Mouse (Mus musculus): Measurements from ENCODE around the gene Eps15. TPM values are rescaled to one million over a fixed set of nuclear protein-coding genes. Genes with fewer than 3 reads are reported as not detected.

The Eps15 gene
- total RNA-seq, 1 experiment from 2014 or later, result 96.3 TPM

GRCm38 (mm10) chr4:109420138-109420795 lies 140.2 kb downstream of the Eps15 start:
- no peak for ATAC-seq (ENCODE audit: extremely low read depth, insufficient number of reproducible peaks, low FRiP score, poor library complexity, severe bottlenecking)

- ATAC-seq (ENCODE audit: extremely low read depth, insufficient number of reproducible peaks, low FRiP score, poor library complexity, severe bottlenecking), result no peak
Observed at GRCm38 (mm10) chr4:109421608-109422007, 141.5 kb downstream of the Eps15 start.

- ATAC-seq (ENCODE audit: extremely low read depth, insufficient number of reproducible peaks, low FRiP score, poor library complexity, severe bottlenecking), result no peak
Observed at GRCm38 (mm10) chr4:109422436-109422835, 142.4 kb downstream of the Eps15 start.

GRCm38 (mm10) chr4:109423438-109423837 lies 143.4 kb downstream of the Eps15 start:
- ATAC-seq (ENCODE audit: extremely low read depth, insufficient number of reproducible peaks, low FRiP score, poor library complexity, severe bottlenecking), result no peak

- ATAC-seq (ENCODE audit: extremely low read depth, insufficient number of reproducible peaks, low FRiP score, poor library complexity, severe bottlenecking), result no peak
Observed at GRCm38 (mm10) chr4:109427058-109427457, 147.0 kb downstream of the Eps15 start.

- no peak for ATAC-seq (ENCODE audit: extremely low read depth, insufficient number of reproducible peaks, low FRiP score, poor library complexity, severe bottlenecking)
Observed at GRCm38 (mm10) chr4:109430250-109430649, 150.2 kb downstream of the Eps15 start.

GRCm38 (mm10) chr4:109430854-109431253 lies 150.8 kb downstream of the Eps15 start:
- ATAC-seq (ENCODE audit: extremely low read depth, insufficient number of reproducible peaks, low FRiP score, poor library complexity, severe bottlenecking), result peak; percentile 44; the same call in 1 of the 2 replicates

GRCm38 (mm10) chr4:109432668-109433375 lies 152.8 kb downstream of the Eps15 start:
- ATAC-seq (ENCODE audit: extremely low read depth, insufficient number of reproducible peaks, low FRiP score, poor library complexity, severe bottlenecking), result no peak

- ATAC-seq (ENCODE audit: extremely low read depth, insufficient number of reproducible peaks, low FRiP score, poor library complexity, severe bottlenecking), result no peak
Observed at GRCm38 (mm10) chr4:109433641-109434040, 153.6 kb downstream of the Eps15 start.

GRCm38 (mm10) chr4:109434256-109434655 lies 154.2 kb downstream of the Eps15 start:
- ATAC-seq (ENCODE audit: extremely low read depth, insufficient number of reproducible peaks, low FRiP score, poor library complexity, severe bottlenecking), result no peak

Other genes with a start within 250 kb of the Eps15 start
- 328 and 343 TPM in 2 replicates for gene Osbpl9, start 78.0 kb upstream of the Eps15 start, total RNA-seq (2017)
- gene Calr4, start 45.8 kb upstream of the Eps15 start, total RNA-seq (2017), result 2.9 and 4.0 TPM in 2 replicates
- 0.23 TPM in 1 of 2 replicates, not detected in the other for gene Ttc39a, start 126.4 kb downstream of the Eps15 start, total RNA-seq (2017)
- 125 and 130 TPM in 2 replicates for gene Rnf11, start 204.5 kb downstream of the Eps15 start, total RNA-seq (2017)

Data from neutrophil, adult 5-6 weeks (primary cell).